Mouse (Mus musculus): ENCODE data around the gene Thap8. TPM values are rescaled to one million over a fixed set of nuclear protein-coding genes. Genes with fewer than 3 reads are reported as not detected.
A peak's percentile ranks its signal among the peaks of the same experiment; 100 is the strongest.
"Not testable (repeated sequence)": the region's sequence is repeated elsewhere in the genome, so short reads cannot be mapped to it uniquely, and the experiment has no call there.

The Thap8 gene
- polyA plus RNA-seq (2015; fragmentation: Nextera tagmentation; extraction: Ambion mirVana): 0.22 and 0.37 TPM in 2 replicates

DNA sequence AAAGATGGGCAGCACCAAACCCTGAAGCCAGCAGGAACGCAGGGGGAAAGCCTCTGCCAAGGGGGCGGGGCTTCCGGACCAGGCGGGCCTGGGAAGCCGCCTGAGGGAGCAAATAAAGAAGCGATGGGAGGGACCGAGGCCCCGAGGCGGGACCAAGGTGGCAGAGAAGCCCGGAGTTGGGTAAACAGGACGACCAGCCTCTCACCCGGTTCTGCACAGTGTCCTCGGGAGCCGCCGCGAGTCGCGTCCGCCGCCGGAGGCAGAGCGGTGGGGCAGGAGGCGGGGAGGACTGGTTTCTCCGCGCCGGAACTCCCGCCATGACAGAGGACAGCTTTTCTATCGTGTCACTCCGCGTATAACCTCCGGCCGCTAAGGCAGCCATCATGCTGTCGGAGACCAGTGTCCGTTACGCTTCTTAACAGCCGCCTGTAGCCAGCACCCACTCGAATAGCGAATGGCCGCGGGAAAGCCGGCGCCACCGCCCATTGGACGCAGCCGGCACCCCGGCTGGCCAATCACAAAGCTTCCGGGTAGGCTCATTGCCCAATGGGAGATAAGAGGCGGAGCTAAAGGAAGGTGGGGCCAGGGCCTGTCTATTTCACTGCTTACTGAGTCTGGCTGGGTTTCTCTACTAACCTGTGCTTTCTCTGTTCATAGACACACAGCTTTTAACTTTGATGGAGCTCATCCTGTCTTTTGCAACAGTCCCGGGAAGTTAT is at the start of gene Thap8, which contains the start of gene Wdr62:
TSS of gene Thap8 (plus strand) at position 144 of the 719 bp plus-strand sequence.
TSS of gene Wdr62 (minus strand) at position 469 of the 719 bp plus-strand sequence.
- Histone ChIP-seq H3K27ac (ENCODE audit: low read length) (peak within 1 kb of the TSS; percentile 99), H3K4me1 (ENCODE audit: control insufficient read depth, insufficient read depth, low read length) (peaks cover 7% of the 10 kb centered on the region; the same call in 1 of the 2 replicates), H3K27me3 (replicated peaks; ENCODE audit: control insufficient read depth, insufficient read depth, low read length) (no peaks in the 10 kb centered on the region), H3K4me3 (ENCODE audit: low read length) (peak within 1 kb of the TSS; percentile 82), H3K9me3 (ENCODE audit: control insufficient read depth, low read length) (no peaks in the 10 kb centered on the region), H3K9ac (ENCODE audit: low read depth, low read length) (peak within 1 kb of the TSS; percentile 73), H3K36me3 (ENCODE audit: control insufficient read depth, insufficient read depth, low read length) (no peaks in the 10 kb centered on the region), H3K4me2 (ENCODE audit: low read depth, low read length) (peak within 1 kb of the TSS; percentile 93)
- peak; percentile 97 for ATAC-seq
- under 1% methylated on average over 49 of the region's 49 CpGs for WGBS

DNA sequence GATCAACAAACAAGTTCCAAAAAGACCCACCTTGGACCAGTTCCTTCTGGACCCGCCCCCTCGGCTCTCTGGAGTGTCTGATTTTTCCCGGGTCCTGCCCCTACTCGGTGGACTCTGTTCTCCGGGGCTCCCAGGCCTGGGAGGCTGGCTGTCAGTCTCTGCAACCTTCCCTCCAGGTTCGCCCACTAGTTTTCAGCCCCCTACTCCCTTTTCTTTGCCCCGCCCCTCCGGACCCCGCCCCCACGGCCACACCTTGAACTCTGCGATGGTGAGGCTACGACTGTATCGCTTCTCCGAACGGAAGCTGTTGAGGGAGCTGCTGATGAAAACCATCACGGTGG is 48.6 kb upstream of the Thap8 start:
- Histone ChIP-seq H3K9me3 (ENCODE audit: control insufficient read depth, low read length) (no peaks in the 10 kb centered on the region), H3K9ac (ENCODE audit: low read depth, low read length) (peak overlapping the region; percentile 71), H3K36me3 (ENCODE audit: control insufficient read depth, insufficient read depth, low read length) (peaks cover 7% of the 10 kb centered on the region; the same call in 1 of the 2 replicates), H3K4me1 (ENCODE audit: control insufficient read depth, insufficient read depth, low read length) (peaks cover 9% of the 10 kb centered on the region), H3K27me3 (replicated peaks; ENCODE audit: control insufficient read depth, insufficient read depth, low read length) (no peaks in the 10 kb centered on the region), H3K4me2 (ENCODE audit: low read depth, low read length) (peak overlapping the region; percentile 84), H3K27ac (ENCODE audit: low read length) (no peak overlapping the region), H3K4me3 (ENCODE audit: low read length) (peak overlapping the region; percentile 72)
- ATAC-seq: no peak
- under 1% methylated on average over 16 of the region's 16 CpGs for WGBS

DNA sequence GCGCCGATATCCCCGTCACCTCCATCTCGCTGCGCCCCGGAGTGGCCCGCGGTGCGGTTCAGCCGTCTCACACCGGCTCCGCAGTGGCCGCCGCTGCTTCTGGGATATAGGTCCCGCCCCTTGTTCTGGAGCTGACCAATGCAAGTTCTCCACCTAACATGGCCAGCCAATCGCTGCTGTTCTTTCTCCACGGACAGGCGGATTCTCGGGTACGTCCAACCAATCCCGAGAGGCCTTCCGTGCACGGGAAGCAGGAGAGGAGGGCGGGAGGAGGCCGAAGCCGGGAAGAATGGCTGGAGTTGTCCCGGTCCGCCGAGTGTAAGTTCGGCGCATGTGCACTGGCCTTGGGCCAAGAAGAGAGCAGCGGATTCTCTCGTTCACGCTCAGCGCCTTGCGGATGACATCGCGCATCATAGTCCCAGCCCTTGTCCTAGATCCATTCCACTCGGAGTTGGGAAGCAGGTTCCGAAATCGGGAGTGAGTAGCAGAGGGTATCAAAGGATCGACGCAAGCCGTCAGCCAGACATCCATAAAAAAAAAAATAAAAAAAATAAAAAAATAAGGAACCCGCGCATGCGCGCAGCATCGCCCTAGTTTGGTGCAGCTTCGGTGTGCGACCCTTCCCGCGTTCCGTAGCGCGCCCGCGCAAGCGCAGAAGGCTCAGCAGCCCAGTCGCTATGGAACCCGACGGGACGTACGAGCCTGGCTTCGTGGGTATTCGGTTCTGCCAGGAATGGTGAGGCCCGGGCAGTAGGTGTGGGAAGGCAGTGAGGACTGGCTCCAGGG is 48.0 kb upstream of the Thap8 start, which contains the start of the genes Polr2i and Tbcb:
TSS of gene Polr2i (plus strand) at position 280 of the 786 bp plus-strand sequence.
TSS of gene Tbcb (minus strand) at position 604 of the 786 bp plus-strand sequence.
- Histone ChIP-seq H3K9me3 (ENCODE audit: control insufficient read depth, low read length) (no peaks in the 10 kb centered on the region), H3K4me1 (ENCODE audit: control insufficient read depth, insufficient read depth, low read length) (peaks cover 9% of the 10 kb centered on the region), H3K36me3 (ENCODE audit: control insufficient read depth, insufficient read depth, low read length) (peaks cover 5% of the 10 kb centered on the region; the same call in 1 of the 2 replicates), H3K9ac (ENCODE audit: low read depth, low read length) (peak within 1 kb of the TSS; percentile 77), H3K4me2 (ENCODE audit: low read depth, low read length) (peak within 1 kb of the TSS; percentile 84), H3K4me3 (ENCODE audit: low read length) (peak within 1 kb of the TSS; percentile 72), H3K27ac (ENCODE audit: low read length) (peak within 1 kb of the TSS; percentile 92), H3K27me3 (replicated peaks; ENCODE audit: control insufficient read depth, insufficient read depth, low read length) (no peaks in the 10 kb centered on the region)
- peak; percentile 95 for ATAC-seq
- under 1% methylated on average over 67 of the region's 67 CpGs for WGBS

DNA sequence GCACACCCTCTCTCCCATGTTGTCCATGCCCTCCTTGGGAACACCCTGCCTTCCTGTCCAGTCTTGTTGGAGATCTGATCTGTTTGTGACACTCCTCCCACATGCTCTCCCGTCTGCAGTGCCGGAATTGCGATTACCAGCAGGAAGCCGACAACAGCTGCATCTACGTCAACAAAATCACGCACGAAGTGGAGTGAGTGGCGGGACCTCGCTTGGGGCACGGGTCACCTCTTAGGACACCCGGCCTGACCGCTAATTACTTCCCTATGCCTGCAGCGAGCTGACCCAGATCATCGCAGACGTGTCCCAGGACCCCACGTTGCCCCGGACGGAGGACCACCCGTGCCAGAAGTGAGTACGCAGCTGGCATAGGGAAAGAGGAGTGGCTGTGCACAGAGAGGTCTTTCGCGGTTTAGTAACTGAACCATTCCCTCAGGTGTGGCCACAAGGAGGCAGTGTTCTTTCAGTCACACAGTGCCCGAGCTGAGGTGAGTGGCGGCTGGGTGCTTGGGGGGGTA is 47.2 kb upstream of the Thap8 start:
- Histone ChIP-seq H3K27me3 (replicated peaks; ENCODE audit: control insufficient read depth, insufficient read depth, low read length) (no peaks in the 10 kb centered on the region), H3K4me1 (ENCODE audit: control insufficient read depth, insufficient read depth, low read length) (peaks cover 9% of the 10 kb centered on the region), H3K4me2 (ENCODE audit: low read depth, low read length) (peak overlapping the region; percentile 75), H3K9me3 (ENCODE audit: control insufficient read depth, low read length) (no peaks in the 10 kb centered on the region), H3K4me3 (ENCODE audit: low read length) (peak overlapping the region; percentile 72), H3K9ac (ENCODE audit: low read depth, low read length) (peak overlapping the region; percentile 77), H3K36me3 (ENCODE audit: control insufficient read depth, insufficient read depth, low read length) (peaks cover 3% of the 10 kb centered on the region; the same call in 1 of the 2 replicates), H3K27ac (ENCODE audit: low read length) (peak overlapping the region; percentile 62)
- peak; percentile 28 for ATAC-seq
- WGBS: 4% methylated on average over 24 of the region's 24 CpGs

DNA sequence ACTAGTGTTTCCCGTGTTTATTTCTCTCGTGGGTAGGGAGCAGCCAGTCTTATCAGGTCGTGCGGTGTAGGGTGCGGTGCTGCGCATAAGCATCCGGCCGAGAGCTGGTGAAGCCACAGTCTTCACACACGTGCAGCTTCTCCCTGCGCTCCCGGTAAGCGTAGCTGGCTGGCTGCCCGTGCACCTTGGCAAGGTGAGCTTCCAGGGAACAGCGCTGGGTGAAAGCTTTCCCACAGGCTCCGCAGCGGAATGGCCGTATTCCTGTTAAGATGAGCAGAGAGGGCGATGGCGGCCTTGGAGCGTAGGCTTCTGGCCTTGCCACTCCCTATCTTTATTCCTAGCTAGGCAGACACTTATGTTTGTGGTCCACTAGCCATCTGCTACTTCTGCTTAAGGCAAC is 46.5 kb upstream of the Thap8 start:
- H3K9me3 ChIP-seq (ENCODE audit: control insufficient read depth, low read length): no peaks in the 10 kb centered on the region
- H3K36me3 ChIP-seq (ENCODE audit: control insufficient read depth, insufficient read depth, low read length): peaks cover 3% of the 10 kb centered on the region; the same call in 1 of the 2 replicates
- no peak overlapping the region for H3K27ac ChIP-seq (ENCODE audit: low read length)
- no peaks in the 10 kb centered on the region for H3K27me3 ChIP-seq (replicated peaks; ENCODE audit: control insufficient read depth, insufficient read depth, low read length)
- H3K4me2 ChIP-seq (ENCODE audit: low read depth, low read length): no peak overlapping the region
- no peak overlapping the region for H3K9ac ChIP-seq (ENCODE audit: low read depth, low read length)
- ATAC-seq: no peak
- peaks cover 9% of the 10 kb centered on the region for H3K4me1 ChIP-seq (ENCODE audit: control insufficient read depth, insufficient read depth, low read length)
- no peak overlapping the region for H3K4me3 ChIP-seq (ENCODE audit: low read length)
- 87% methylated on average over 20 of the region's 20 CpGs for WGBS

DNA sequence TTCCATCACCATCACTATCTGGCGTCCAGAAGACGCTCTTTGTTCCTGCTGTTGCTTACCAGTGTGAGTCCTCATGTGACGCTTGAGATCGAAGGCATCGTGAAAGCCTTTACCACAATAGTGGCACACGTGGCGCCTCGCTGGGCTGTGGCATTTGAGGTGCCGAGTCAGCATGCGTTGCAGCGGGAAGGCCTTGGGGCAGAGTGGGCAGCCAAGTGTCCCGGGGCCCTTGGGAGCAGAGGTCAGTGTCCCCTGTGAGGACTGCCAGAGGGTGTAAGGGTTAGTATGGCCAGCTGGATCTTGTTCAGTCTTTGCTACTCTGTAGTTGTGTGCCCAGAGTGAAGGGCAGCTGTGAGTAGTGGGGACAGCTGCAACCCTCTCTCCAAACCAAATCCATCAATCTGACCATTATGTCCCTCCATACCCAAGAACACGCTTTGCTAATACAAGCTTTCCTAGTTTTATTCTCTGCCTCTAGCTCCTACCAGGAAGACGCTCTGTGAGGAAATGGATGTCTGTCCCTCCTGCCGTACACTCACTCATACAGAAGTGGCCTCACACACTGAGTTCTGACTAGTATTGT is 45.5 kb upstream of the Thap8 start:
- 94% methylated on average over 15 of the region's 15 CpGs for WGBS
- no peak overlapping the region for H3K9ac ChIP-seq (ENCODE audit: low read depth, low read length)
- no peak for ATAC-seq

DNA sequence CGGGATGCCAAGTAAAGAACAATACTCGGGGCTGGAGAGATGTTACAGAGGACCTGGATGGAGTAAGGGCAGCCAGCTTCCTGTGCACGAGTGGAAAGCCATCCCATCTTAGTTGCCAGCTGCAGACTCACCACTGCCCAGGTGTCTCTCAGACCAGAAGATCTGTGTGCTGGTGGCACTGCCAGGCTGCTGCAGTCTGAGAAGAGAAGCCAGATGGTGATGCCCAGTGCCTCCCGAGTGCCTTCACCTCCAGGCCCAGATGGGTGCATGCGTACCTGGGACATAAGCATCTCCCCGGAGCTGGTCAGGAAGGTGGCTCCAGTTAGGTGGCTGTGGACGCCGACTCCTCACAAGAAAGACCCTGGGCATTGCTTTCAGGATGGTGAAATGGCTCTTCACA is 44.8 kb upstream of the Thap8 start:
- Histone ChIP-seq H3K9me3 (ENCODE audit: control insufficient read depth, low read length) (no peaks in the 10 kb centered on the region), H3K27me3 (replicated peaks; ENCODE audit: control insufficient read depth, insufficient read depth, low read length) (no peaks in the 10 kb centered on the region), H3K9ac (ENCODE audit: low read depth, low read length) (no peak overlapping the region), H3K4me1 (ENCODE audit: control insufficient read depth, insufficient read depth, low read length) (peaks cover 9% of the 10 kb centered on the region), H3K36me3 (ENCODE audit: control insufficient read depth, insufficient read depth, low read length) (peaks cover 3% of the 10 kb centered on the region; the same call in 1 of the 2 replicates), H3K4me2 (ENCODE audit: low read depth, low read length) (no peak overlapping the region), H3K4me3 (ENCODE audit: low read length) (no peak overlapping the region), H3K27ac (ENCODE audit: low read length) (no peak overlapping the region)
- ATAC-seq: no peak
- WGBS: 94% methylated on average over 8 of the region's 8 CpGs

More for the DNA sequence above, 45.5 kb upstream of the Thap8 start:
- Histone ChIP-seq H3K9me3 (ENCODE audit: control insufficient read depth, low read length) (no peaks in the 10 kb centered on the region), H3K27me3 (replicated peaks; ENCODE audit: control insufficient read depth, insufficient read depth, low read length) (no peaks in the 10 kb centered on the region), H3K36me3 (ENCODE audit: control insufficient read depth, insufficient read depth, low read length) (peaks cover 3% of the 10 kb centered on the region; the same call in 1 of the 2 replicates), H3K27ac (ENCODE audit: low read length) (no peak overlapping the region), H3K4me3 (ENCODE audit: low read length) (no peak overlapping the region), H3K4me1 (ENCODE audit: control insufficient read depth, insufficient read depth, low read length) (peaks cover 9% of the 10 kb centered on the region), H3K4me2 (ENCODE audit: low read depth, low read length) (no peak overlapping the region)

DNA sequence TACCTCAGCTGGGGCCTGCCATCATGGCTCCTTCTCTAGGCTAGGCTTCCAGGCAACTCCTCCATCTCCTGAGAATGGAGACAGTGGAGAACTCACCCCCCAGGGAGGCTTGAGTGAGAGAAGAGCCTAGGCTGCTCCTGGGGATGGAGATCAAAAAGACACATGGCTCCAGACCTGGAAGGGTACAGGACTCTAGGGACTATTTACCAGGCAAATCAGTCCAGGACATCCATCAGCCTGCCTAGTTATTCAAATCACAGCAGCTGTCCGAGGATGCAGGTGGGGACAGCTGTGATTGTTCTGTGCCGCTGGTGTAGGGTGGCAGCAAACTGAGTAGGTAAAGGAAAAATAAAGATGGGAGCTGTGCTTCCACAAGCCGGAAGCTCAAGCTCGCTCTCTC is 44.3 kb upstream of the Thap8 start, which contains the start of gene Ovol3:
TSS of gene Ovol3 (minus strand) at position 101 of the 400 bp plus-strand sequence.
- no peak within 1 kb of the TSS for H3K4me2 ChIP-seq (ENCODE audit: low read depth, low read length)
- no peak within 1 kb of the TSS for H3K9ac ChIP-seq (ENCODE audit: low read depth, low read length)
- no peaks in the 10 kb centered on the region for H3K9me3 ChIP-seq (ENCODE audit: control insufficient read depth, low read length)
- peaks cover 3% of the 10 kb centered on the region; the same call in 1 of the 2 replicates for H3K36me3 ChIP-seq (ENCODE audit: control insufficient read depth, insufficient read depth, low read length)
- H3K4me1 ChIP-seq (ENCODE audit: control insufficient read depth, insufficient read depth, low read length): peaks cover 9% of the 10 kb centered on the region
- no peak within 1 kb of the TSS for H3K4me3 ChIP-seq (ENCODE audit: low read length)
- no peaks in the 10 kb centered on the region for H3K27me3 ChIP-seq (replicated peaks; ENCODE audit: control insufficient read depth, insufficient read depth, low read length)
- no peak for ATAC-seq
- no peak within 1 kb of the TSS for H3K27ac ChIP-seq (ENCODE audit: low read length)
- WGBS: 88% methylated on average over 4 of the region's 4 CpGs

DNA sequence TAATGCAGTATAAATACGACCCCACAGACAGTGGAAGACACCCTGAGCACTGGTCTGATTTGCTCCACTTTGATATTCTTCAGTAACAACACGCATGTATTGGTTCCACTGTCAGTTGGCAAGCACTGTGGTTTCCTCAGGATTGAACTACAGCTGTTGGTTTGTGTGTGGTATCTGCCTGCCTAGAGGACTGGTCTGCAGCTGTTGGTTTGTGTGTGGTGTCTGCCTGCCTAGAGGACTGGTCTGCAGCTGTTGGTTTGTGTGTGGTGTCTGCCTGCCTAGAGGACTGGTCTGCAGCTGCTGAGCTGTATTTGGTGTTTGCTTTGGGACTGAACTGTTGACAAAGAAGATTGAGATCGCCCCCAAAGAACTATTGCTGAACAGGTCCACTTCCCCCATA is 42.5 kb upstream of the Thap8 start:
- H3K4me1 ChIP-seq (ENCODE audit: control insufficient read depth, insufficient read depth, low read length); ATAC-seq; H3K9ac ChIP-seq (ENCODE audit: low read depth, low read length); H3K9me3 ChIP-seq (ENCODE audit: control insufficient read depth, low read length); H3K36me3 ChIP-seq (ENCODE audit: control insufficient read depth, insufficient read depth, low read length); H3K27me3 ChIP-seq (replicated peaks; ENCODE audit: control insufficient read depth, insufficient read depth, low read length); H3K4me3 ChIP-seq (ENCODE audit: low read length); H3K27ac ChIP-seq (ENCODE audit: low read length); H3K4me2 ChIP-seq (ENCODE audit: low read depth, low read length): not testable (repeated sequence)
- WGBS: 89% methylated on average over 3 of the region's 3 CpGs
